Mouse (Mus musculus): ENCODE data around the gene Fndc9.

DNA sequence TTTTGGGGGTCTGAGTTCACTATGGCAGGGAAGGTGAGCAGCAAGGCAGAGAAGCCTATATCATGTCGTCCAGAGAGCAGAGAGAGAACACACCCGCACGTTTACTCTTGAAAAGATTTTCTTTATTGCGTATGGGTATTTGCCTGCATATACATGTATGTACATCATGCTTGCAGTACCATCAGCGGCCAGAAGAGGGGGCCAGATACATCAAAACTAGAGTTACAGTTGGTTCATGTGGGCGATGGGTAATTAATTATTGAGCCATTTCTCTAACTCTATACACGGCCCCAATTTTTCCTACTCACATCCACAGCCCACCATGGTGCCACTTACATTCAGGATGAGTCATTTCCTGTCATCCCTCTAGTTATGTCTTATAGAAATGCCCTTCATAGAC is 18.7 kb upstream of the Fndc9 start:
- TF ChIP-seq CTCF (conservative IDR thresholded peaks at IDR 0.05; ENCODE audit: low read length) = peak; percentile 72
- TF ChIP-seq POU5F1 (IDR thresholded peaks at IDR 0.05; ENCODE audit: borderline replicate concordance, low read length) = no peak

Measured in E14TG2a.4 (cell line).